Mouse (Mus musculus) effector memory CD4-positive, alpha-beta T cell, adult 5 months (primary cell): ENCODE results near the gene Rhbdd2. TPM values are rescaled to one million over a fixed set of nuclear protein-coding genes. Genes with fewer than 3 reads are reported as not detected.

ENCODE experiments used
- polyA plus RNA-seq: library from polyadenylated mRNA; unstranded; fragments of 100-300 nt; shearing (Covaris generic); gene quantifications from one replicate; pipeline ENCODE4 v1.2.1, GENCODE M21; 2017

The Rhbdd2 gene
- polyA plus RNA-seq = 24.2 TPM

GRCm38 (mm10) chr5:135632117-135632796 lies at the start of gene Rhbdd2:
Gene Rhbdd2 (plus strand): TSS chr5:135632618.

GRCm38 (mm10) chr5:135669741-135670275 lies 37.4 kb downstream of the Rhbdd2 start, which contains the start of gene Por:
Gene Por (plus strand): TSS chr5:135670033.

Other genes with a start within 250 kb of the Rhbdd2 start
- gene Pom121, start 238.1 kb upstream of the Rhbdd2 start, polyA plus RNA-seq = 41.4 TPM
- gene Hip1, start 87.5 kb upstream of the Rhbdd2 start, polyA plus RNA-seq = 7.9 TPM
- gene Ccl26, start 69.0 kb upstream of the Rhbdd2 start, polyA plus RNA-seq = not detected
- not detected for gene Ccl24, start 59.6 kb upstream of the Rhbdd2 start, polyA plus RNA-seq
- gene Por, start 37.4 kb downstream of the Rhbdd2 start, polyA plus RNA-seq = 309 TPM
- gene Tmem120a, start 111.8 kb downstream of the Rhbdd2 start, polyA plus RNA-seq = 92.9 TPM
- not detected for gene Styxl1, start 145.8 kb downstream of the Rhbdd2 start, polyA plus RNA-seq
- gene Mdh2, start 145.9 kb downstream of the Rhbdd2 start, polyA plus RNA-seq = 366 TPM
- not detected for gene Srrm3, start 174.3 kb downstream of the Rhbdd2 start, polyA plus RNA-seq